Mouse (Mus musculus) hindbrain, postnatal 0 days (tissue): ENCODE measurements at regions not wholly inside any gene's neighbourhood (a gene's known extent, or its start where the extent isn't known, plus 50 kb on each side); places are given as distances from the start of the nearest gene placed in this dataset.

Source experiments
- ATAC-seq: fragments of 200-750 bp; cut with Nextera tagmentation; 2 replicates; pipeline ENCODE4 v1.8.0; 2017; ENCODE audit warnings: mild to moderate bottlenecking, moderate TSS enrichment, moderate library complexity
- DNase-seq: peaks from one replicate; pipeline ENCODE4 v3.0.0-alpha.2; 2015; ENCODE audit warnings: low spot score
- H3K27ac ChIP-seq: fragments of 300-500 bp; sonication (generic); 2 replicates; pipeline ENCODE4 v1.5.1; 2014; ENCODE audit warnings: mild to moderate bottlenecking
- H3K27me3 ChIP-seq: fragments of 300-500 bp; sonication (generic); 2 replicates; pipeline ENCODE4 v1.6.1; 2014; ENCODE audit warnings: low read length, mixed read lengths; ENCODE audit not compliant: insufficient read depth
- H3K36me3 ChIP-seq: fragments of 300-500 bp; sonication (generic); 2 replicates; pipeline ENCODE4 v1.6.1; 2014; ENCODE audit warnings: low read length, mixed read lengths; ENCODE audit not compliant: insufficient read depth
- H3K4me1 ChIP-seq: fragments of 300-500 bp; sonication (generic); 2 replicates; pipeline ENCODE4 v1.6.1; 2014; ENCODE audit warnings: antibody characterized with exemption, low read length, mixed read lengths; ENCODE audit not compliant: insufficient read depth
- H3K4me2 ChIP-seq: fragments of 300-500 bp; sonication (generic); 2 replicates; pipeline ENCODE4 v1.6.1; 2014; ENCODE audit warnings: low read depth, mild to moderate bottlenecking, low read length, moderate library complexity, mixed read lengths
- H3K4me3 ChIP-seq: fragments of 300-500 bp; sonication (generic); 2 replicates; pipeline ENCODE4 v1.5.1; 2014; ENCODE audit warnings: low read length
- H3K9ac ChIP-seq: fragments of 300-500 bp; sonication (generic); replicated peaks from 2 replicates; pipeline ENCODE4 v1.6.1; 2014; ENCODE audit warnings: mild to moderate bottlenecking, low read length, moderate library complexity, mixed read lengths
- H3K9me3 ChIP-seq: fragments of 300-500 bp; sonication (generic); 2 replicates; pipeline ENCODE4 v1.6.1; 2016; ENCODE audit warnings: low read length, mixed read lengths
- CTCF ChIP-seq: IDR thresholded peaks from 2 replicates; pipeline ENCODE4 v1.5.1; 2016; ENCODE audit warnings: antibody characterized with exemption, control low read depth, low read depth
- WGBS: fragments of 180-500 bp; shearing (Covaris S2); extraction: QIAGEN DNeasy Blood & Tissue Kit; methylation state at CpG from one replicate; pipeline ENCODE4 v1.1.7; 2014; 5-methylcytosine and 5-hydroxymethylcytosine counted together

- no peak overlapping the region for H3K4me3 ChIP-seq
- H3K4me2 ChIP-seq, result no peak overlapping the region
- H3K4me1 ChIP-seq, result no peaks in the 10 kb centered on the region
- no peaks in the 10 kb centered on the region for H3K27me3 ChIP-seq
- H3K9ac ChIP-seq, result no peak overlapping the region
- no peaks in the 10 kb centered on the region for H3K36me3 ChIP-seq
- 81% methylated on average over 2 of the region's 2 CpGs for WGBS
- H3K27ac ChIP-seq, result no peak overlapping the region
- H3K9me3 ChIP-seq, result no peaks in the 10 kb centered on the region
- no peak for DNase-seq
- TF ChIP-seq CTCF, result no peak
- no peak for ATAC-seq
Measured at GRCm38 (mm10) chr3:54559053-54559452, 133.6 kb upstream of the Supt20 start.

- H3K9ac ChIP-seq, result no peak overlapping the region
- no peak for TF ChIP-seq CTCF
Measured at GRCm38 (mm10) chr3:54559527-54559926, 133.1 kb upstream of the Supt20 start.

GRCm38 (mm10) chr3:54560056-54560922 lies 132.3 kb upstream of the Supt20 start:
- Histone ChIP-seq H3K27me3 (no peaks in the 10 kb centered on the region), H3K27ac (no peak overlapping the region), H3K4me2 (no peak overlapping the region), H3K9ac (no peak overlapping the region), H3K36me3 (no peaks in the 10 kb centered on the region), H3K4me1 (no peaks in the 10 kb centered on the region), H3K9me3 (no peaks in the 10 kb centered on the region), H3K4me3 (no peak overlapping the region)
- DNase-seq, result no peak
- WGBS, result 60% methylated on average over 5 of the region's 5 CpGs
- no peak for TF ChIP-seq CTCF
- no peak for ATAC-seq

More at GRCm38 (mm10) chr3:54559527-54559926, 133.1 kb upstream of the Supt20 start:
- no peaks in the 10 kb centered on the region for H3K4me1 ChIP-seq
- DNase-seq (no peak), ATAC-seq (no peak)
- no peak overlapping the region for H3K4me3 ChIP-seq
- no peaks in the 10 kb centered on the region for H3K9me3 ChIP-seq
- no peak overlapping the region for H3K4me2 ChIP-seq
- no peak overlapping the region for H3K27ac ChIP-seq
- 88% methylated on average over 2 of the region's 2 CpGs for WGBS
- no peaks in the 10 kb centered on the region for H3K36me3 ChIP-seq
- H3K27me3 ChIP-seq, result no peaks in the 10 kb centered on the region

GRCm38 (mm10) chr3:54567329-54567728 lies 125.3 kb upstream of the Supt20 start:
- H3K4me1 ChIP-seq, result no peaks in the 10 kb centered on the region
- H3K9me3 ChIP-seq, result no peaks in the 10 kb centered on the region
- no peak overlapping the region for H3K4me3 ChIP-seq
- TF ChIP-seq CTCF, result no peak
- H3K9ac ChIP-seq, result no peak overlapping the region
- no peaks in the 10 kb centered on the region for H3K27me3 ChIP-seq
- no peaks in the 10 kb centered on the region for H3K36me3 ChIP-seq
- 82% methylated on average over 1 of the region's 1 CpGs for WGBS
- H3K27ac ChIP-seq, result no peak overlapping the region
- H3K4me2 ChIP-seq, result no peak overlapping the region
- DNase-seq (no peak), ATAC-seq (no peak)

GRCm38 (mm10) chr3:54568096-54568495 lies 124.5 kb upstream of the Supt20 start:
- Histone ChIP-seq H3K27ac (no peak overlapping the region), H3K4me3 (no peak overlapping the region), H3K4me1 (no peaks in the 10 kb centered on the region), H3K36me3 (no peaks in the 10 kb centered on the region), H3K4me2 (no peak overlapping the region), H3K9ac (no peak overlapping the region), H3K27me3 (no peaks in the 10 kb centered on the region), H3K9me3 (no peaks in the 10 kb centered on the region)
- DNase-seq, result no peak
- 88% methylated on average over 5 of the region's 5 CpGs for WGBS
- no peak for ATAC-seq
- no peak for TF ChIP-seq CTCF

- DNase-seq (no peak), ATAC-seq (no peak)
- Histone ChIP-seq H3K36me3 (no peaks in the 10 kb centered on the region), H3K9me3 (no peaks in the 10 kb centered on the region), H3K9ac (no peak overlapping the region), H3K4me2 (no peak overlapping the region), H3K4me1 (no peaks in the 10 kb centered on the region), H3K4me3 (no peak overlapping the region), H3K27me3 (no peaks in the 10 kb centered on the region), H3K27ac (no peak overlapping the region)
- TF ChIP-seq CTCF, result peak; percentile 33; the same call in 1 of the 2 replicates
- WGBS, result 79% methylated on average over 8 of the region's 8 CpGs
Measured at GRCm38 (mm10) chr3:54570501-54570900, 122.1 kb upstream of the Supt20 start.

GRCm38 (mm10) chr3:54577851-54578250 lies 114.8 kb upstream of the Supt20 start:
- H3K27ac ChIP-seq, result no peak overlapping the region
- no peak for DNase-seq
- H3K4me3 ChIP-seq, result no peak overlapping the region
- ATAC-seq, result no peak
- WGBS, result 78% methylated on average over 5 of the region's 5 CpGs
- H3K4me2 ChIP-seq, result no peak overlapping the region
- H3K9me3 ChIP-seq, result no peaks in the 10 kb centered on the region
- no peak for TF ChIP-seq CTCF
- H3K9ac ChIP-seq, result no peak overlapping the region
- H3K27me3 ChIP-seq, result no peaks in the 10 kb centered on the region
- no peaks in the 10 kb centered on the region for H3K36me3 ChIP-seq
- no peaks in the 10 kb centered on the region for H3K4me1 ChIP-seq
